Mouse (Mus musculus): Measurements from ENCODE around the gene Scgb2b15. TPM values are rescaled to one million over a fixed set of nuclear protein-coding genes. Genes with fewer than 3 reads are reported as not detected.
"Not testable (repeated sequence)": the region's sequence is repeated elsewhere in the genome, so short reads cannot be mapped to it uniquely, and the experiment has no call there.

Gene Scgb2b15
- polyA plus RNA-seq (2016; fragmentation: Nextera tagmentation; extraction: Ambion mirVana) = not detected in 2 replicates

DNA sequence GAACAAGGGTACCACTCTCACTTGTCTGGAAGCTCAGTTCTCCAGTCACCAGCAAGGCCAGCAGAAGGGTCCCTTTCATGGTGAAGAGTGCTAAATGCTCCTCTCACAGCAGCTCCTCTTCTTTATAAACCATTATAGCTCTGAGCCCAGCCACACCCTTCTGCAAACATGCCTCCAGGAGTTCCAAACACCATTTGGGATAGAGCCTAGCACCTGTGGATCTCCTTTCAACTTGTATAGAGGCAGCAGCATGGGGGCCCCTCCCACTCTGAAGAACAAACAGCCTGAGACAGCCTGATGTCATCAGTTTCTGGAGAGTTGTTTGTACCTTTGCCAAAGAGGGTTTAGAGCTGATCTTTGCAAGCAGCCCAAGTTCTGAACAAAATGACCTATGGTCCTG is at the start of gene Scgb2b15:
Gene Scgb2b15 (minus strand): TSS at position 101 of the 400 bp plus-strand sequence.
- not testable (repeated sequence) for H3K9me3 ChIP-seq; H3K27ac ChIP-seq; H3K36me3 ChIP-seq; H3K9ac ChIP-seq; H3K4me2 ChIP-seq (replicated peaks); H3K4me1 ChIP-seq; H3K4me3 ChIP-seq; H3K27me3 ChIP-seq (replicated peaks); ATAC-seq (ENCODE audit: low FRiP score, low read depth)

DNA sequence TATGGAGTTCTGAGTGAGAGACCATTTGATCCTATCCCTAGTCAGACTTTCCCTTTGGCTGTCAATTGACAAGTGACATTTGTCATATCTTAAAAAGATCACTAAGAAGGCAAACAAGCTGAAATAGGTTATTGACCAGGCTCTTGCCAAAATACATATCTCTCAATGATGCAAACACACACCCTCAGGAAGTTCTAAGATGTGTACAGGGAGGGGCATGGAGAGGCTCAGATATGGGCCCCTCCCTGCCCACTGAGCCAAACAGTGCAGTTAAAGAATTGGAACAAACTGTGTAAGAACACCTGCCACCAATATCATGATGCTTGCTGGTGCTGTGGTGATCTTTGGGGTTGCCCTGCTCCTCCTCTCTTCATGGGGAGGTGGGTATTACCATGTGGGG is 6.8 kb upstream of the Scgb2b15 start, which contains the start of gene Scgb1b15:
Gene Scgb1b15 (plus strand): TSS at position 301 of the 400 bp plus-strand sequence.
- not testable (repeated sequence) for H3K27me3 ChIP-seq (replicated peaks); H3K9ac ChIP-seq; H3K4me1 ChIP-seq; H3K36me3 ChIP-seq; ATAC-seq (ENCODE audit: low FRiP score, low read depth); H3K4me2 ChIP-seq (replicated peaks); H3K4me3 ChIP-seq; H3K27ac ChIP-seq; H3K9me3 ChIP-seq

Other genes starting within 250 kb of the Scgb2b15 start
- gene Scgb1b15, start 6.9 kb upstream of the Scgb2b15 start, polyA plus RNA-seq (2016; fragmentation: Nextera tagmentation; extraction: Ambion mirVana) = not detected in 2 replicates
- not detected in 2 replicates for gene Scgb2b17, start 226.9 kb upstream of the Scgb2b15 start, polyA plus RNA-seq (2016; fragmentation: Nextera tagmentation; extraction: Ambion mirVana)
- not detected in 2 replicates for gene Scgb1b17, start 233.8 kb upstream of the Scgb2b15 start, polyA plus RNA-seq (2016; fragmentation: Nextera tagmentation; extraction: Ambion mirVana)

All from neural tube, embryonic 12.5 days (tissue).